8 mouse cellular contexts compared by ENCODE assay signal in the genomic region with DNA sequence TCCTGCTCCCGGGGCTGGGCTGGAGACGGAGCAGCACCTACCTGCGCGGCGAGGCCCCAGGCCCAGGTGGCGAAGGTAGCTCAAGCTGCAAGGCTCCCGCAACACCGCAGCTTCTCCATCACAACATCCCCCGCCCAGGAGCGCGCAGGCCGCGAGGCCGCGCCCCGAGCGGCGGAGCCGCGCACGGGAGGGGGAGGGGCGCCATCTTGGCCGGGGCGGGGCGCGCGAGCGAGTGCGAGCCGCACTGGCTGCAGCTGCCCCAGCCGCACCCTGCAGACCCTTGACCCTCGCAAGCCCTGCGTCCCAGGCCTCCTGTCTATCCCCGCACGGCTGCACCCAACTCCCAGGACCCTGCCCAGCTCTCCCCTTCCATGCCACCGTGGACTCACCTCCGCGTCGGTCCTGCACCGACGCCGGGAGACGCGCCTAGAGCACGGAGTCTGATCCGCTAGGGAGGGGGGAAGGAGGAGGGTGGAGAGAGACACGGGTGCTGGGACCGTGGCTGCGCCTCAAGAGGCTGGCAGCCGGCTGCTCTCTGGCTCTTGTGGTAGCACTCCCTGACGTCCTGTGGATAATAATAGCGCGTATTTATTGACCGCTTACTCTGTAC. TPM values are rescaled to one million over a fixed set of nuclear protein-coding genes. Genes with fewer than 3 reads are reported as not detected.
DNase-seq lines count a peak whose midpoint lies in the region; ATAC-seq and TF ChIP-seq lines count a peak whose summit lies in the region.

A gene (minus strand): TSS at position 560 of the 610 bp plus-strand sequence.

- WGBS in hindbrain, postnatal 0 days = under 1% methylated on average over 30 of the region's 54 CpGs

- ATAC-seq in hindbrain, postnatal 0 days = peak; percentile 95
- peak; percentile 81 for ATAC-seq in megakaryocyte, adult 5-6 weeks (ENCODE audit: poor library complexity, severe bottlenecking)

- no peaks in the 10 kb centered on the region for H3K36me3 ChIP-seq in hindbrain, postnatal 0 days (ENCODE audit: insufficient read depth, low read length)

- H3K9ac ChIP-seq in hindbrain, postnatal 0 days (replicated peaks; ENCODE audit: low read length) = peak within 1 kb of the TSS; percentile 91

- peak within 1 kb of the TSS; percentile 90 for H3K4me3 ChIP-seq in hindbrain, postnatal 0 days (ENCODE audit: low read length)

- peak; percentile 25; the same call in 1 of the 2 replicates for TF ChIP-seq CTCF in hindbrain, postnatal 0 days (IDR thresholded peaks at IDR 0.05; ENCODE audit: low read depth)

- H3K9me3 ChIP-seq in hindbrain, postnatal 0 days (ENCODE audit: low read length) = no peaks in the 10 kb centered on the region

- DNase-seq in adrenal gland, adult 2 months = peak; percentile 85
- peak; percentile 83 for DNase-seq in embryo, embryonic 10.5 days (ENCODE audit: low spot score)
- peak; percentile 79 for DNase-seq in gastrocnemius, postnatal 10 days
- DNase-seq in hindbrain, postnatal 0 days (ENCODE audit: low spot score) = peak; percentile 92
- DNase-seq in left cerebral cortex, adult 8-10 months (ENCODE audit: low spot score in 2 of 2) = peak; percentile 72 to 81
- peak; percentile 88 for DNase-seq in right cerebral cortex, adult 18-20 months
- peak; percentile 70 for DNase-seq in urinary bladder, postnatal 25 days (ENCODE audit: low spot score)

- peaks cover 13% of the 10 kb centered on the region for H3K4me1 ChIP-seq in hindbrain, postnatal 0 days (ENCODE audit: insufficient read depth, low read length)

- H3K4me2 ChIP-seq in hindbrain, postnatal 0 days (ENCODE audit: low read depth, low read length) = peak within 1 kb of the TSS; percentile 73

- H3K27ac ChIP-seq in hindbrain, postnatal 0 days = peak within 1 kb of the TSS; percentile 98

- H3K27me3 ChIP-seq in hindbrain, postnatal 0 days (ENCODE audit: insufficient read depth, low read length) = no peaks in the 10 kb centered on the region

RNA-seq across cellular contexts. Expression of the gene that starts here (rescaled TPM):
- 10 to 100 TPM; 12.0 to 22.4 TPM for total RNA-seq in adrenal gland, adult 2 months (2021)
- 49.1 and 61.8 TPM in 2 replicates for polyA plus RNA-seq in adrenal gland, adult 2 months (2012; rRNA removed)
- total RNA-seq in gastrocnemius, postnatal 10 days (2021) = 10 to 100 TPM; 10.6 to 13.0 TPM
- total RNA-seq in hindbrain, postnatal 0 days (2014; rRNA removed) = 512 and 570 TPM in 2 replicates
- 306 and 307 TPM in 2 replicates for polyA plus RNA-seq in hindbrain, postnatal 0 days (2015; fragmentation: Nextera tagmentation; extraction: Ambion mirVana)
- total RNA-seq in left cerebral cortex, adult 8-10 months (2022) = 100 to 1,000 TPM; 437 to 456 (median 444) TPM
- total RNA-seq in megakaryocyte, adult 5-6 weeks (2015) = 1.6 and 1.9 TPM in 2 replicates
- total RNA-seq in megakaryocyte, adult 5-6 weeks (2017) = 3.7 and 9.5 TPM in 2 replicates

Comparison
In these comparisons a context has a peak if more than half of its experiments do, and no peak if none do; other contexts are left out.
1. Peak in every context shown above with its lines: DNase-seq, ATAC-seq, H3K4me3 ChIP-seq and H3K27ac ChIP-seq.
2. RNA of the gene that starts here (total RNA-seq): 512 to 570 TPM in hindbrain, postnatal 0 days and 437 to 456 TPM in left cerebral cortex, adult 8-10 months; 12.0 to 22.4 TPM in adrenal gland, adult 2 months, 10.6 to 13.0 TPM in gastrocnemius, postnatal 10 days and 1.6 to 9.5 TPM in megakaryocyte, adult 5-6 weeks; every median in the first group is over 10 times any median in the second.